34 mouse cellular contexts compared by ENCODE assay signal in the genomic region with DNA sequence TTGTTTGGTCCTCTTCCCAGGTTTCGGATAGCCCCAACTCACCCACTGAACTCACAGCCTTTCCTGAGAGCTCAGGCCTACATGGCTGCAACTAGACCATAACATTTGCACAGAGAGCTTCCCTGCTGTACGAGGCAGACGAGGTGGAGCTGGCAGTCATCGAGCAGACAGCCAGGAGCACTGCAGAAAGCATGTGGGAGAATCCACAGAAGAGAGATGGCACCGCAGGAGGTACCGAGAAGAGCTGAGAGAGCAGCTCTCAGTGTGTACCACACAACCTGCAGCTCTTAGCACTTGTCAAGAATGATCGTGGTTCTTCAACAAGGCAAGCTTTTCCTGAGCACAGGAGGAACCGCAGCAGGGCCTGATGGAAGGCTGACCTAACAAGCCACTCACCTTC. TPM values are rescaled to one million over a fixed set of nuclear protein-coding genes. Genes with fewer than 3 reads are reported as not detected.
"Had no signal": no experiment of that assay in that cellular context is flagged by ENCODE, and none has a peak within 500 bp of the region (broad histone marks: within the 10 kb centered on the region; RNA-seq: fewer than 3 reads in every experiment).

No protein-coding gene starts in this region.

- H3K9ac ChIP-seq: embryonic facial prominence, embryonic 12.5 days; embryonic facial prominence, embryonic 13.5 days; embryonic facial prominence, embryonic 15.5 days; forebrain, embryonic 12.5 days; forebrain, embryonic 13.5 days; forebrain, embryonic 15.5 days; forebrain, postnatal 0 days had no signal

- H3K4me1 ChIP-seq: embryonic facial prominence, embryonic 10.5 days; embryonic facial prominence, embryonic 12.5 days; embryonic facial prominence, embryonic 13.5 days; embryonic facial prominence, embryonic 15.5 days; forebrain, embryonic 10.5 days; forebrain, embryonic 12.5 days; forebrain, embryonic 13.5 days; forebrain, embryonic 15.5 days had no signal

- H3K27ac ChIP-seq: embryonic facial prominence, embryonic 10.5 days; embryonic facial prominence, embryonic 12.5 days; embryonic facial prominence, embryonic 13.5 days; embryonic facial prominence, embryonic 15.5 days; forebrain, embryonic 10.5 days; forebrain, embryonic 12.5 days; forebrain, embryonic 13.5 days; forebrain, embryonic 15.5 days; gastrocnemius, adult 2 months; heart, adult 2 months had no signal

- ATAC-seq: forebrain, embryonic 13.5 days; forebrain, embryonic 14.5 days; forebrain, embryonic 15.5 days; forebrain, embryonic 16.5 days; forebrain, postnatal 0 days had no signal

- H3K4me2 ChIP-seq: embryonic facial prominence, embryonic 12.5 days; embryonic facial prominence, embryonic 13.5 days; embryonic facial prominence, embryonic 15.5 days; forebrain, embryonic 12.5 days; forebrain, embryonic 13.5 days; forebrain, embryonic 15.5 days had no signal

- H3K4me3 ChIP-seq: embryonic facial prominence, embryonic 10.5 days; embryonic facial prominence, embryonic 12.5 days; embryonic facial prominence, embryonic 13.5 days; embryonic facial prominence, embryonic 15.5 days; erythroblast, embryonic 14.5 days; forebrain, embryonic 10.5 days; forebrain, embryonic 12.5 days; forebrain, embryonic 13.5 days; forebrain, embryonic 15.5 days; gastrocnemius, adult 2 months; heart, adult 2 months had no signal

- H3K27me3 ChIP-seq: embryonic facial prominence, embryonic 12.5 days; embryonic facial prominence, embryonic 13.5 days; embryonic facial prominence, embryonic 15.5 days; forebrain, embryonic 12.5 days; forebrain, embryonic 13.5 days; forebrain, embryonic 15.5 days had no signal

- DNase-seq: cerebellum, adult 2 months; cerebellum, adult 8-10 months; cerebellum, adult 9-10 months; cerebellum, adult 9-11 months; cerebellum, postnatal 10 days; cerebellum, postnatal 14 days; cerebellum, postnatal 25 days; cerebellum, postnatal 36 days; embryo, embryonic 11 days; forebrain, postnatal 0 days; gastrocnemius, adult 2 months; gastrocnemius, postnatal 10 days; gastrocnemius, postnatal 14 days; gastrocnemius, postnatal 25 days; gastrocnemius, postnatal 36 days; heart, adult 11 months; heart, adult 18-20 months; heart, adult 2 months had no signal

- H3K9me3 ChIP-seq: embryonic facial prominence, embryonic 10.5 days; embryonic facial prominence, embryonic 12.5 days; embryonic facial prominence, embryonic 13.5 days; embryonic facial prominence, embryonic 15.5 days; forebrain, embryonic 10.5 days; forebrain, embryonic 12.5 days; forebrain, embryonic 13.5 days; forebrain, embryonic 15.5 days had no signal

RNA-seq across cellular contexts. Expression of a gene that starts 11.3 kb away (rescaled TPM):
- total RNA-seq: common myeloid progenitor, adult 5-6 weeks; gastrocnemius, postnatal 36 days; granulocyte monocyte progenitor cell, adult 5-6 weeks had no signal
- polyA plus RNA-seq: embryonic facial prominence, embryonic 10.5 days; embryonic facial prominence, embryonic 11.5 days; embryonic facial prominence, embryonic 13.5 days; embryonic facial prominence, embryonic 14.5 days; forebrain, embryonic 10.5 days; forebrain, embryonic 11.5 days; forebrain, embryonic 13.5 days; forebrain, embryonic 15.5 days; forebrain, embryonic 16.5 days had no signal

RNA-seq across cellular contexts. Expression of a gene that starts 15.1 kb away (rescaled TPM):
- total RNA-seq: granulocyte monocyte progenitor cell, adult 5-6 weeks had no signal
- polyA plus RNA-seq: erythroblast, embryonic 14.5 days had no signal
